Mouse (Mus musculus): ENCODE data around the gene Hs6st2. TPM values are rescaled to one million over a fixed set of nuclear protein-coding genes. Genes with fewer than 3 reads are reported as not detected.

Gene Hs6st2
- polyA plus RNA-seq, 1 experiment from 2014 or later: 28.5 TPM

GRCm38 (mm10) chrX:51469411-51469810 is 212.2 kb downstream of the Hs6st2 start:
- WGBS: 62% methylated on average over 4 of the region's 4 CpGs
- Histone ChIP-seq H3K27me3 (0 out of 2 replicates have a peak, but pooled peaks cover 5% of the 10 kb centered on the region), H3K9me3 (no peaks in the 10 kb centered on the region), H3K9ac (replicated peaks) (no peak overlapping the region), H3K4me3 (replicated peaks) (no peak overlapping the region), H3K27ac (no peak overlapping the region), H3K36me3 (no peaks in the 10 kb centered on the region), H3K4me2 (no peak overlapping the region), H3K4me1 (replicated peaks) (0 out of 2 replicates have a peak, but pooled peaks cover 3% of the 10 kb centered on the region)
- ATAC-seq (ENCODE audit: insufficient number of reproducible peaks, insufficient read depth, low FRiP score, low TSS enrichment, low read depth): no peak

GRCm38 (mm10) chrX:51461413-51461812 is 220.2 kb downstream of the Hs6st2 start:
- no peaks in the 10 kb centered on the region for H3K9me3 ChIP-seq
- 0 out of 2 replicates have a peak, but pooled peaks cover 2% of the 10 kb centered on the region for H3K27me3 ChIP-seq
- 73% methylated on average over 3 of the region's 3 CpGs for WGBS
- H3K4me2 ChIP-seq: no peak overlapping the region
- no peak overlapping the region for H3K9ac ChIP-seq (replicated peaks)
- ATAC-seq (ENCODE audit: insufficient number of reproducible peaks, insufficient read depth, low FRiP score, low TSS enrichment, low read depth): no peak
- H3K36me3 ChIP-seq: no peaks in the 10 kb centered on the region
- H3K27ac ChIP-seq: no peak overlapping the region
- no peak overlapping the region for H3K4me3 ChIP-seq (replicated peaks)
- 0 out of 2 replicates have a peak, but pooled peaks cover 3% of the 10 kb centered on the region for H3K4me1 ChIP-seq (replicated peaks)

- ATAC-seq (ENCODE audit: insufficient number of reproducible peaks, insufficient read depth, low FRiP score, low TSS enrichment, low read depth): no peak
- WGBS: 64% methylated on average over 4 of the region's 4 CpGs
- H3K4me2 ChIP-seq: no peak overlapping the region
These were observed 238.3 kb downstream of the Hs6st2 start for GRCm38 (mm10) chrX:51443366-51443765.

DNA sequence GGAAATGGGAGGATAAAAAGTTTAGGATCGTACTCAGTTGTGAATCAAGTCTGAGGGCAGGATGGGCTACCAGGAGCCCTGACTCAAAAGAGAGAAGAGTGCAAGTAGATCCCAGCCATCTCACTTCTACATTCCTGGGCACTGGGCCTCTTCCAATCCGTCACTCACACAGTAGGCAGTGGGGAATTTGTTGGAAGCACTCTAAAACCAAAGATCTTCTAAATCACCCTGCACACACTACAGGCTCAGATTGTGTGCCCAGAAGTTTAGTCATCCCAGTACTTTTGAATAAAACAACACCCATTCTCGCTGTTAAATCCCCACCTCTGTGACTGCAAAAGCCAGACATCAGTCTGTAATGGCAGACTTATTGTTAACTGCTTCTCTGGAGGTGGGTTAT is 249.9 kb downstream of the Hs6st2 start:
- H3K27ac ChIP-seq: no peak overlapping the region
- 75% methylated on average over 3 of the region's 3 CpGs for WGBS
- no peaks in the 10 kb centered on the region for H3K4me1 ChIP-seq (replicated peaks)
- no peaks in the 10 kb centered on the region for H3K27me3 ChIP-seq
- H3K36me3 ChIP-seq: no peaks in the 10 kb centered on the region
- no peak overlapping the region for H3K4me3 ChIP-seq (replicated peaks)
- no peak for ATAC-seq (ENCODE audit: insufficient number of reproducible peaks, insufficient read depth, low FRiP score, low TSS enrichment, low read depth)
- H3K4me2 ChIP-seq: no peak overlapping the region
- H3K9ac ChIP-seq (replicated peaks): no peak overlapping the region
- H3K9me3 ChIP-seq: no peaks in the 10 kb centered on the region

More at GRCm38 (mm10) chrX:51443366-51443765, 238.3 kb downstream of the Hs6st2 start:
- H3K27me3 ChIP-seq: no peaks in the 10 kb centered on the region
- H3K4me3 ChIP-seq (replicated peaks): no peak overlapping the region
- no peak overlapping the region for H3K9ac ChIP-seq (replicated peaks)
- no peaks in the 10 kb centered on the region for H3K36me3 ChIP-seq
- no peak overlapping the region for H3K27ac ChIP-seq
- H3K9me3 ChIP-seq: no peaks in the 10 kb centered on the region
- H3K4me1 ChIP-seq (replicated peaks): no peaks in the 10 kb centered on the region

GRCm38 (mm10) chrX:51425031-51425430 is 256.6 kb downstream of the Hs6st2 start:
- Histone ChIP-seq H3K4me1 (replicated peaks) (no peaks in the 10 kb centered on the region), H3K9me3 (no peaks in the 10 kb centered on the region), H3K4me3 (replicated peaks) (no peak overlapping the region), H3K4me2 (no peak overlapping the region), H3K27ac (no peak overlapping the region), H3K27me3 (no peaks in the 10 kb centered on the region), H3K9ac (replicated peaks) (no peak overlapping the region), H3K36me3 (no peaks in the 10 kb centered on the region)
- no peak for ATAC-seq (ENCODE audit: insufficient number of reproducible peaks, insufficient read depth, low FRiP score, low TSS enrichment, low read depth)
- WGBS: 72% methylated on average over 5 of the region's 5 CpGs

- H3K4me1 ChIP-seq (replicated peaks): no peaks in the 10 kb centered on the region
- no peak for ATAC-seq (ENCODE audit: insufficient number of reproducible peaks, insufficient read depth, low FRiP score, low TSS enrichment, low read depth)
- WGBS: 81% methylated on average over 2 of the region's 2 CpGs
These were observed 271.4 kb downstream of the Hs6st2 start for GRCm38 (mm10) chrX:51410289-51410688.

DNA sequence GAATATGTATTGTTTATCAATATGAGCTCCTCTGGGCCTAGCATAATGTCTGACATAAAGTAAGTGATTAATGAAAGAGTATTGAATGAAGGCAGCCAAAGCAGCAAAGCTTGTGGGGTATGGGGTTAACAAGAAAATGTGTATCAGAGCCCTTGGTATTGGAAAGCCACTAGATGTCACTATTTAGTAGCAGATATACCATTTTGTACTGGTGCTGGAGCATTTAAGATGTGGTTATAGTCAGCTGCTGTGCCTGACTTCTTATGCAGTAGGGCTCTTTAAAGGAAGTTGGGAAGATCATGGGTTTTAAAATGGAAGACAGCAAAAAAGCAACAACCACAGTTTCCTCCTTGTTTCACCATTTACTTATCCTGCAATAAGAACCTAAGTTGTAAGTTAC is 284.2 kb downstream of the Hs6st2 start:
- ATAC-seq (ENCODE audit: insufficient number of reproducible peaks, insufficient read depth, low FRiP score, low TSS enrichment, low read depth): no peak
- no peak overlapping the region for H3K9ac ChIP-seq (replicated peaks)

More at GRCm38 (mm10) chrX:51410289-51410688, 271.4 kb downstream of the Hs6st2 start:
- no peaks in the 10 kb centered on the region for H3K9me3 ChIP-seq
- H3K27ac ChIP-seq: no peak overlapping the region
- no peaks in the 10 kb centered on the region; the same call in 1 of the 2 replicates for H3K27me3 ChIP-seq
- H3K36me3 ChIP-seq: no peaks in the 10 kb centered on the region
- no peak overlapping the region for H3K4me3 ChIP-seq (replicated peaks)
- no peak overlapping the region for H3K4me2 ChIP-seq
- H3K9ac ChIP-seq (replicated peaks): no peak overlapping the region

DNA sequence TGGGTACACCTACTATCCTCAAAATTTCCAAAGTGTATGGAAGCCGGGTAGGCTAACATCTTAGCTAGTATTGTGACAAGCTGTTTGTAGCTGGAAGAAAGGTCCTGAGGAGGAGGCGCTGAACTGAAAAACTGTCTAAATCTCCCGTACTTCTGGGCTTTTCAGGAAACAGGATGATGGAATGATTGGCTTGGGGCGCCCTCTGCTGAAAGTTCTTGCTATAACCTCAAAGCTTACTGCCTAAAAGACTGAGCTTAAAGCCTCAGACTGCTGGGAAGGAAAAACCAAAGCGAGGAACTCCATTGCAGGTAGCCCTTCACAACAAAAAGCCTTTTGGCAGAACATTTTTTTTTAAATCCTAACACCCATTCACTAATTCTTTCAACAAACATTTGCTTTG is 307.0 kb downstream of the Hs6st2 start:
- ATAC-seq (ENCODE audit: insufficient number of reproducible peaks, insufficient read depth, low FRiP score, low TSS enrichment, low read depth): no peak
- H3K9ac ChIP-seq (replicated peaks): no peak overlapping the region
- no peak overlapping the region for H3K27ac ChIP-seq
- H3K4me3 ChIP-seq (replicated peaks): no peak overlapping the region
- H3K36me3 ChIP-seq: no peaks in the 10 kb centered on the region
- peaks cover 12% of the 10 kb centered on the region for H3K27me3 ChIP-seq
- no peak overlapping the region for H3K4me2 ChIP-seq
- H3K9me3 ChIP-seq: no peaks in the 10 kb centered on the region
- no peaks in the 10 kb centered on the region for H3K4me1 ChIP-seq (replicated peaks)
- 15% methylated on average over 5 of the region's 5 CpGs for WGBS

More for the DNA sequence above, 284.2 kb downstream of the Hs6st2 start:
- Histone ChIP-seq H3K36me3 (no peaks in the 10 kb centered on the region), H3K9me3 (no peaks in the 10 kb centered on the region), H3K27ac (no peak overlapping the region), H3K4me1 (replicated peaks) (0 out of 2 replicates have a peak, but pooled peaks cover 18% of the 10 kb centered on the region), H3K4me3 (replicated peaks) (no peak overlapping the region), H3K4me2 (no peak overlapping the region), H3K27me3 (0 out of 2 replicates have a peak, but pooled peaks cover 2% of the 10 kb centered on the region)

DNA sequence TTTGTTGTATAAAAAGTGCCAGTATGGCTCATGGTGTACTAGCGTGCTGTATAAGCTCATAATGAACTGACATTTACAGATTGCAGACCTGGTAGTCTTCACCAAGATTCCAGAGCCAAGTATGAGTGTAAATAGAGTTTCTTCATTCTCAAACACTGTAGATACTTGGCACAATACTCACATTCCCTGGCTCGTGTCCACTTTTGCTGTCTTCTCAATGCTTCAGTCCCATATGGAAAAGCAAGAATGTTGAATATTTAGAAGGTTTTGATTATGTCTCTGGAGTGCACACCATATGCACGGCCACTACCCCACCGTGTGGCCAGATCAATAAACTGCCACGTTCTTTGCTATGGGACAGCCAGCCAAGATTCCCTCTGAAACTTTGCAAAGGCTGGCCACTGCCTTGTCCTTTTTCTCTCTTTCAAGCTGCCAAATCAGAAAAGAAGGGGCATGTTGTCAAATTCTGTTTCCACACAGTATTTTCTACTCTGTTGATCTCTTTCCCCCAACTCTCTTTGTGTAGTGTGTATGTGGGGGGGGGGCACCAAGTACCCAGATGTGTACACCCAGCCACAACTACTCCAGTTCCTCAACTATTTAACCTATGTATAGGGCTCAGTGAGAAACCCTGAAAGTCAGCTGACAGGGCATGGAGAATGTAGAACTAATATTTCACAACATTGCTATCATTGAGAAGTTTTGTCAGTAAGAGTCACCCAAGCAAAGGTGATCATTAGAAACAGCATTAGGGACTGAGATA is 309.0 kb downstream of the Hs6st2 start:
- Histone ChIP-seq H3K27ac (no peak overlapping the region), H3K36me3 (no peaks in the 10 kb centered on the region), H3K4me1 (replicated peaks) (no peaks in the 10 kb centered on the region), H3K4me3 (replicated peaks) (no peak overlapping the region), H3K9ac (replicated peaks) (no peak overlapping the region), H3K9me3 (no peaks in the 10 kb centered on the region), H3K27me3 (peaks cover 13% of the 10 kb centered on the region), H3K4me2 (no peak overlapping the region)
- 38% methylated on average over 5 of the region's 5 CpGs for WGBS
- 0 out of 2 replicates have a peak, but pooled peaks have one; percentile 47 for ATAC-seq (ENCODE audit: insufficient number of reproducible peaks, insufficient read depth, low FRiP score, low TSS enrichment, low read depth)

DNA sequence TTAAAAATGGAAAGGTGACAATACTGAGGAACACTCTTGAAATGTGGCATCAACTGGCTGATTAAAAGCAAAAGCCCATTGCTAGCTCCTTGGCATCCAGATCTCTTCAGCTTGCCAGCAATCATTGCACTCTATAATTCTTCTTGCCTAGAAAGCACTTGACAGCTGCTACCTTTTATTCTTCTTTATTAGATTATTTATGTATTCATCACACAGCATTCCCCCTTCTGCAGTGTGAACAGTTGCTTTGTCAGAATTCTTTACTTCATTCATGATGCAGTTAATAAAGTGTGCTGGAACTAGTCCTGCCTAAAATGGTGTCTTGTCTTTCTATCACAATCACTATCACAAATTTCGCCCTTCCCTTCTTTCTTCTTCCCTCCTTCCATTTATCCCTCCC is 332.0 kb downstream of the Hs6st2 start:
- no peak for ATAC-seq (ENCODE audit: insufficient number of reproducible peaks, insufficient read depth, low FRiP score, low TSS enrichment, low read depth)
- H3K4me1 ChIP-seq (replicated peaks): no peaks in the 10 kb centered on the region
- no peaks in the 10 kb centered on the region for H3K9me3 ChIP-seq
- H3K9ac ChIP-seq (replicated peaks): no peak overlapping the region
- 78% methylated on average over 1 of the region's 1 CpGs for WGBS
- no peak overlapping the region for H3K4me2 ChIP-seq
- no peak overlapping the region for H3K4me3 ChIP-seq (replicated peaks)
- no peak overlapping the region for H3K27ac ChIP-seq
- no peaks in the 10 kb centered on the region for H3K36me3 ChIP-seq
- H3K27me3 ChIP-seq: peaks cover 3% of the 10 kb centered on the region; the same call in 1 of the 2 replicates

GRCm38 (mm10) chrX:51343595-51343994 is 338.1 kb downstream of the Hs6st2 start:
- Histone ChIP-seq H3K4me1 (replicated peaks) (no peaks in the 10 kb centered on the region), H3K4me2 (no peak overlapping the region), H3K27me3 (peaks cover 3% of the 10 kb centered on the region), H3K36me3 (no peaks in the 10 kb centered on the region), H3K9ac (replicated peaks) (no peak overlapping the region), H3K4me3 (replicated peaks) (no peak overlapping the region), H3K9me3 (no peaks in the 10 kb centered on the region), H3K27ac (no peak overlapping the region)
- no peak for ATAC-seq (ENCODE audit: insufficient number of reproducible peaks, insufficient read depth, low FRiP score, low TSS enrichment, low read depth)
- WGBS: 79% methylated on average over 3 of the region's 3 CpGs

All from limb, embryonic 12.5 days (tissue).